Comparison of ENCODE assay signal across 20 mouse cellular contexts in the genomic region with DNA sequence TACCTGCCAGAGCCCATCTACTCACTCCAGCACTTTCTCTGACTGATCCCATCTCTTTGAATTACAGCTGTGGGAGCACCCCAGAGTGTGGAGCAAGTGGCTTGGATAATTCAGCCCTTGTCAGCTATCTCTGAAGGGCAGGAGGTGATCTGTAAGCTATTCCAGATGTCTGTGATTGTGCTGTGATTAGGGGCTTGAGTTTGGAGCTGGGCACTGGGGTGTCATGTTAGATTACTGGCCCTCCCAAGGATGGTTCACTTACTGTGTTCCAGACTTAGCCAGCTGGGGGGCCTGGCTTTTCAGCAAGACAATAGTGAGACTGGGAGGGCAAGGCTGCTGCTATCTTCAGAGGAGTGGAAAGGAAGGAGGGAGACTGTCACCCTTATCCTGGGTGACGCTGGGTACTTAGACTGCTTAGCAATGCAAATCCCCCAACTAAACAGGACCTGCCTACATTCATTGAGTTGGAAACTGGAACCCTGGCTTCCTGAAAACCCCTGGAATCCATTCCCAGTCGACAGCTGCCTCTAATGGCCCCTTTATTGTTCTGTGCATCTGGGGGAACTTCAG. TPM values are rescaled to one million over a fixed set of nuclear protein-coding genes. Genes with fewer than 3 reads are reported as not detected.
A peak's percentile ranks its signal among the peaks of the same experiment; 100 is the strongest.
DNase-seq lines count a peak whose midpoint lies in the region; ATAC-seq lines count a peak whose summit lies in the region.
"Had no signal": no experiment of that assay in that cellular context is flagged by ENCODE, and none has a peak within 500 bp of the region (broad histone marks: within the 10 kb centered on the region; RNA-seq: fewer than 3 reads in every experiment).

No protein-coding gene starts in this region.

- no peak overlapping the region for H3K4me2 ChIP-seq in forebrain, embryonic 14.5 days (ENCODE audit: low read length)
- H3K4me2 ChIP-seq: embryonic facial prominence, embryonic 15.5 days; forebrain, embryonic 12.5 days; hindbrain, embryonic 13.5 days; kidney, embryonic 15.5 days; liver, embryonic 11.5 days; neural tube, embryonic 13.5 days had no signal

- H3K9ac ChIP-seq in forebrain, embryonic 14.5 days (ENCODE audit: low read length) = no peak overlapping the region
- H3K9ac ChIP-seq: embryonic facial prominence, embryonic 15.5 days; forebrain, embryonic 12.5 days; hindbrain, embryonic 13.5 days; kidney, embryonic 15.5 days; neural tube, embryonic 13.5 days had no signal

- WGBS in forebrain, embryonic 14.5 days = 4% methylated on average over 2 of the region's 2 CpGs
- 12% methylated on average over 2 of the region's 2 CpGs for WGBS in forebrain, embryonic 10.5 days

- no peaks in the 10 kb centered on the region for H3K27me3 ChIP-seq in forebrain, embryonic 14.5 days (replicated peaks; ENCODE audit: control insufficient read depth, insufficient read depth, low read length)
- H3K27me3 ChIP-seq in forebrain, embryonic 10.5 days (ENCODE audit: poor library complexity, severe bottlenecking) = no peaks in the 10 kb centered on the region
- H3K27me3 ChIP-seq: embryonic facial prominence, embryonic 15.5 days; forebrain, embryonic 12.5 days; hindbrain, embryonic 13.5 days; kidney, embryonic 15.5 days; neural tube, embryonic 13.5 days had no signal

- no peaks in the 10 kb centered on the region; the same call in none of the 2 replicates for H3K9me3 ChIP-seq in forebrain, embryonic 14.5 days (replicated peaks; ENCODE audit: control insufficient read depth, low read length)
- no peaks in the 10 kb centered on the region; the same call in 1 of the 2 replicates for H3K9me3 ChIP-seq in forebrain, embryonic 10.5 days
- H3K9me3 ChIP-seq: embryonic facial prominence, embryonic 15.5 days; forebrain, embryonic 12.5 days; hindbrain, embryonic 13.5 days; kidney, embryonic 15.5 days; neural tube, embryonic 13.5 days had no signal

- H3K4me3 ChIP-seq in forebrain, embryonic 14.5 days (ENCODE audit: low read depth, low read length) = no peak overlapping the region
- no peak overlapping the region for H3K4me3 ChIP-seq in forebrain, embryonic 10.5 days
- H3K4me3 ChIP-seq: embryonic facial prominence, embryonic 15.5 days; forebrain, embryonic 12.5 days; hindbrain, embryonic 13.5 days; kidney, embryonic 15.5 days; neural tube, embryonic 13.5 days had no signal

- no peaks in the 10 kb centered on the region for H3K4me1 ChIP-seq in forebrain, embryonic 14.5 days (ENCODE audit: control insufficient read depth, insufficient read depth, low read length)
- H3K4me1 ChIP-seq in forebrain, embryonic 10.5 days = peaks cover 7% of the 10 kb centered on the region
- H3K4me1 ChIP-seq: embryonic facial prominence, embryonic 15.5 days; kidney, embryonic 15.5 days; neural tube, embryonic 13.5 days had no signal

- ATAC-seq in forebrain, embryonic 14.5 days = no peak
- ATAC-seq: activated CD4-positive, CD25-positive, alpha-beta regulatory T cell, adult 4 months; CD4-positive, CD25-positive, alpha-beta regulatory T cell, adult 4 months had no signal

- peak; percentile 17 for DNase-seq in forebrain, embryonic 14.5 days (ENCODE audit: low spot score)
- no peak for DNase-seq in forebrain, embryonic 10.5 days (ENCODE audit: extremely low spot score, low spot score)
- DNase-seq in lung, postnatal 10 days = peak; percentile 2
- DNase-seq in lung, postnatal 36 days = no peak
- DNase-seq in embryo, embryonic 10.5 days (ENCODE audit: low spot score) = peak; percentile 48
- peak; percentile 12 for DNase-seq in mesoderm, embryonic 11.5 days (ENCODE audit: low read depth, low spot score)
- no peak for DNase-seq in ovary, postnatal 36 days (ENCODE audit: low spot score)
- DNase-seq in right cerebral cortex, postnatal 25 days = no peak
- DNase-seq: cerebellum, postnatal 10 days; heart, adult 11 months; layer of hippocampus, postnatal 36 days; lung, adult 2 months had no signal

- no peak overlapping the region for H3K27ac ChIP-seq in forebrain, embryonic 14.5 days (ENCODE audit: low read depth, low read length)
- no peak overlapping the region for H3K27ac ChIP-seq in forebrain, embryonic 10.5 days
- H3K27ac ChIP-seq: embryonic facial prominence, embryonic 15.5 days; forebrain, embryonic 12.5 days; hindbrain, embryonic 13.5 days; kidney, embryonic 15.5 days; neural tube, embryonic 13.5 days had no signal

- H3K36me3 ChIP-seq in forebrain, embryonic 14.5 days (ENCODE audit: control insufficient read depth, insufficient read depth, low read length) = no peaks in the 10 kb centered on the region
- H3K36me3 ChIP-seq in forebrain, embryonic 10.5 days (replicated peaks) = no peaks in the 10 kb centered on the region
- H3K36me3 ChIP-seq: embryonic facial prominence, embryonic 15.5 days; forebrain, embryonic 12.5 days; hindbrain, embryonic 13.5 days; kidney, embryonic 15.5 days; neural tube, embryonic 13.5 days had no signal

RNA-seq across cellular contexts. Expression of gene Fstl4, which starts 56.0 kb away (rescaled TPM):
- 2.4 and 3.6 TPM in 2 replicates for polyA plus RNA-seq in forebrain, embryonic 14.5 days (2014; fragmentation: Nextera tagmentation; extraction: Ambion mirVana)
- polyA plus RNA-seq in forebrain, embryonic 10.5 days (2016; fragmentation: Nextera tagmentation; extraction: Ambion mirVana) = 0.43 and 0.60 TPM in 2 replicates
- polyA plus RNA-seq: activated CD4-positive, CD25-positive, alpha-beta regulatory T cell, adult 4 months; CD4-positive, CD25-positive, alpha-beta regulatory T cell, adult 4 months had no signal

Comparison
In these comparisons a context has a peak if more than half of its experiments do, and no peak if none do; other contexts are left out.
1. DNase-seq: peak in forebrain, embryonic 14.5 days (single experiment), lung, postnatal 10 days (single experiment), embryo, embryonic 10.5 days (single experiment) and mesoderm, embryonic 11.5 days (single experiment); none in forebrain, embryonic 10.5 days (single experiment), lung, postnatal 36 days (single experiment), ovary, postnatal 36 days (single experiment) and right cerebral cortex, postnatal 25 days (single experiment).